Mouse (Mus musculus): Measurements from ENCODE around the gene Grik3. TPM values are rescaled to one million over a fixed set of nuclear protein-coding genes. Genes with fewer than 3 reads are reported as not detected.

Gene Grik3
- total and polyA plus RNA-seq, 2 experiments from 2014 or later: 0.07 to 0.11 TPM

DNA sequence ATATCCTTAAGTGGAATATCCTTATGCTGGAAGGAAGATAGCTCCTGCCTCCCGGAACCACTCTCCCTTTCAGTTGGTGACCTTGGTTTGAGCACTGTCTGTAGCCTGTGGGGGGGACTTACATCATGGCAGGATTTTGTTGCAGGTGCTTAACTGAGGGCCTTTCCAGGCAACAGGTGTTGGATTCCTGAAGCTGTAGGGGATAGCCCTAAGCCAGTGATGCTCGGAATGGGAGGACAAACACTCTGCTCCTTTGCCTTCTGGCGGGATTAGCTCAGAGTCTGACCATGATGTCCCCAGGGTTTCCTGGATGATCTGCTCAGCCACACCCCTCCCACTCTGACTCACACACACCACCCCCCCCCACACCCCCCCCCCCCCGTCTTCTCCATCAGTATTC lies 45.5 kb downstream of the Grik3 start:
- H3K36me3 ChIP-seq (replicated peaks; ENCODE audit: control insufficient read depth, insufficient read depth, low read length): no peaks in the 10 kb centered on the region
- DNase-seq (ENCODE audit: low spot score): no peak
- no peak overlapping the region for H3K27ac ChIP-seq (ENCODE audit: low read depth)
- TF ChIP-seq CTCF (IDR thresholded peaks at IDR 0.05; ENCODE audit: low read depth): no peak
- no peak for TF ChIP-seq EP300 (IDR thresholded peaks at IDR 0.05; ENCODE audit: low read depth)
- no peak overlapping the region for H3K4me2 ChIP-seq (ENCODE audit: low read depth, low read length)
- H3K4me1 ChIP-seq (ENCODE audit: control insufficient read depth, insufficient read depth): no peaks in the 10 kb centered on the region
- no peak overlapping the region for H3K4me3 ChIP-seq (ENCODE audit: low read depth, low read length)
- H3K27me3 ChIP-seq (ENCODE audit: control insufficient read depth, insufficient read depth, low read length): peaks cover 19% of the 10 kb centered on the region; the same call in 1 of the 2 replicates
- 25% methylated on average over 4 of the region's 4 CpGs for WGBS
- no peak overlapping the region for H3K9ac ChIP-seq (replicated peaks; ENCODE audit: low read depth, low read length)
- H3K9me3 ChIP-seq (replicated peaks; ENCODE audit: control insufficient read depth, low read length): no peaks in the 10 kb centered on the region
- no peak for ATAC-seq (ENCODE audit: insufficient read depth, low read depth)

DNA sequence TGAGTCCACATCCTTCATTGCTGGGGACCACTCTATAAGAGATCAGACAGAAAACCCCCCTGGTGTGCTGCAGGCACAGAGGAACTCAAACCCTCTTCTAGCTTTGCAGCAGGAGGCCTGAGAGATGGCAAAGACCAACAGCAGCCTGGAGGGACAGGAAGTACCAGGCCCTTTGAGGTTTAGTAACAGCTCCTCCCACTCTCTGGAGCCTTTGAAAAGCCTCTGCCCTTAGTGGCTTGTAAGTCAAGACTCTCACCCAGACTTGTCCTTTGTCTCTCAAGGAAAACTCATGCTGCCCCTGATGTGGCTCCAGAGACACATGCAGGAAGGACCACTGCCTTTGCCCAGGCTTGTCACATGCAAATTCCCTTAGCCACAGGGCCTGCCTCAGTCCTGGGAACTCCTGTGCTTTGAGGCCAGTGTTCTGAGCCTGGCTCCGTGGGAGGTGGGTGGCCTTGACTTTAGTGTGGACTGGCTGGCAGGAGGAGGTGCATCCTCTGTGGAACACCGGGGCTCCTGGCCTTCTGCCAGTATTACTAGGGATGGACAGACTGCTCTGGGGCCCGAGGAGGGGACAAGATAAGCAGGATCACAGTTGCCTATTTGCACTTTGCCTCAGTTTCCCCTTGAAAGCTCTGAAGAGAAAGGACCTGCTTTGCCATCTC lies 47.9 kb downstream of the Grik3 start:
- DNase-seq (ENCODE audit: low spot score): no peak
- no peaks in the 10 kb centered on the region for H3K36me3 ChIP-seq (replicated peaks; ENCODE audit: control insufficient read depth, insufficient read depth, low read length)
- H3K27me3 ChIP-seq (ENCODE audit: control insufficient read depth, insufficient read depth, low read length): peaks cover 19% of the 10 kb centered on the region; the same call in 1 of the 2 replicates
- no peak for ATAC-seq (ENCODE audit: insufficient read depth, low read depth)
- no peak overlapping the region for H3K9ac ChIP-seq (replicated peaks; ENCODE audit: low read depth, low read length)
- 16% methylated on average over 3 of the region's 3 CpGs for WGBS
- no peak overlapping the region for H3K4me2 ChIP-seq (ENCODE audit: low read depth, low read length)
- H3K4me1 ChIP-seq (ENCODE audit: control insufficient read depth, insufficient read depth): no peaks in the 10 kb centered on the region
- H3K9me3 ChIP-seq (replicated peaks; ENCODE audit: control insufficient read depth, low read length): no peaks in the 10 kb centered on the region
- no peak overlapping the region for H3K27ac ChIP-seq (ENCODE audit: low read depth)
- no peak overlapping the region for H3K4me3 ChIP-seq (ENCODE audit: low read depth, low read length)
- TF ChIP-seq CTCF (IDR thresholded peaks at IDR 0.05; ENCODE audit: low read depth) (no peak), EP300 (IDR thresholded peaks at IDR 0.05; ENCODE audit: low read depth) (no peak)

DNA sequence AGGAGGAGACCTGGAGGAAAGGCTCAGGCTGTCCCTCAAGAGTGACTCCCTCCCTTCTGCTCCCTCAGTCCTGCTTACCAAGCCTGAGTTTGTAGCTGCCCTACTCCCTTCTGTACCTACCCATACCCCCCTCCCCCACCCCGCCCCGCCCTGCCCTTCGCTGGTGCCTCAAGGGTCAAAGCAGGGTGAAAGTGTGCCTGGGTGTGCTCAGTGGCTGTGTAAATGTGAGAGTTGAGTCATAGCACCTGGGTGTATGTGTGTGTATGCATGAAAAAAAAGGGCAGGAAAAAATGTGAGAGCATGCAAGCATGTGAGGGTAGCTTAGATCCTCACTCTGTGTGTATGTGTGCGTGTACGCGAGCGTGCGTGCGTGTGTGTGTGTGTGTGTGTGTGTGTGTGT lies 49.1 kb downstream of the Grik3 start:
- Histone ChIP-seq H3K4me3 (ENCODE audit: low read depth, low read length) (no peak overlapping the region), H3K4me2 (ENCODE audit: low read depth, low read length) (no peak overlapping the region), H3K27ac (ENCODE audit: low read depth) (no peak overlapping the region), H3K9me3 (replicated peaks; ENCODE audit: control insufficient read depth, low read length) (no peaks in the 10 kb centered on the region), H3K9ac (replicated peaks; ENCODE audit: low read depth, low read length) (no peak overlapping the region), H3K4me1 (ENCODE audit: control insufficient read depth, insufficient read depth) (no peaks in the 10 kb centered on the region), H3K36me3 (replicated peaks; ENCODE audit: control insufficient read depth, insufficient read depth, low read length) (no peaks in the 10 kb centered on the region), H3K27me3 (ENCODE audit: control insufficient read depth, insufficient read depth, low read length) (peaks cover 12% of the 10 kb centered on the region; the same call in 1 of the 2 replicates)
- DNase-seq (ENCODE audit: low spot score): no peak
- ATAC-seq (ENCODE audit: insufficient read depth, low read depth): no peak
- TF ChIP-seq CTCF (IDR thresholded peaks at IDR 0.05; ENCODE audit: low read depth) (no peak), EP300 (IDR thresholded peaks at IDR 0.05; ENCODE audit: low read depth) (no peak)
- 87% methylated on average over 9 of the region's 9 CpGs for WGBS

DNA sequence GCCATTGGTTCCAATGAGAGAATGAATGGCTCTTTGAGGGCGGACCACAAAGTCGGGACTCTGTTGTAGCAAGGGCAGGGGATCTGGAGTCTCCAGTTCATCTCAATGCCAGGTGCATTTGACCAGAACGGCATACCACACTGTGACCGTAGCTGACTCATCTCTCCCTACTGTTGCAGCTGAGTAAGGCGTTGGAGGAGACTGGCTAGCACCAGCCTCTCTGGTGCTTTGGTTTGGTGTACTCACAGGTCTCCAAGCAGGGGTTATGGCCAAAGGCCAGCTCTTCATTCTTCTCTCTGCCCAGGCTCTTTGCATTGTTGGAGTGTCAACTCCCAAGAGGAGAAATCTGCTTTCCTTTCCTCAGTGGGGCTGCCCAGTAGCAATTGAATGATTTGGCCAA lies 52.7 kb downstream of the Grik3 start:
- H3K27ac ChIP-seq (ENCODE audit: low read depth): no peak overlapping the region
- 80% methylated on average over 5 of the region's 5 CpGs for WGBS
- no peak for DNase-seq (ENCODE audit: low spot score)
- no peaks in the 10 kb centered on the region for H3K36me3 ChIP-seq (replicated peaks; ENCODE audit: control insufficient read depth, insufficient read depth, low read length)
- H3K27me3 ChIP-seq (ENCODE audit: control insufficient read depth, insufficient read depth, low read length): no peaks in the 10 kb centered on the region
- H3K4me3 ChIP-seq (ENCODE audit: low read depth, low read length): no peak overlapping the region
- H3K9me3 ChIP-seq (replicated peaks; ENCODE audit: control insufficient read depth, low read length): no peaks in the 10 kb centered on the region
- no peak for ATAC-seq (ENCODE audit: insufficient read depth, low read depth)
- no peak overlapping the region for H3K9ac ChIP-seq (replicated peaks; ENCODE audit: low read depth, low read length)
- TF ChIP-seq CTCF (IDR thresholded peaks at IDR 0.05; ENCODE audit: low read depth): no peak
- no peak for TF ChIP-seq EP300 (IDR thresholded peaks at IDR 0.05; ENCODE audit: low read depth)
- no peak overlapping the region for H3K4me2 ChIP-seq (ENCODE audit: low read depth, low read length)
- no peaks in the 10 kb centered on the region for H3K4me1 ChIP-seq (ENCODE audit: control insufficient read depth, insufficient read depth)

DNA sequence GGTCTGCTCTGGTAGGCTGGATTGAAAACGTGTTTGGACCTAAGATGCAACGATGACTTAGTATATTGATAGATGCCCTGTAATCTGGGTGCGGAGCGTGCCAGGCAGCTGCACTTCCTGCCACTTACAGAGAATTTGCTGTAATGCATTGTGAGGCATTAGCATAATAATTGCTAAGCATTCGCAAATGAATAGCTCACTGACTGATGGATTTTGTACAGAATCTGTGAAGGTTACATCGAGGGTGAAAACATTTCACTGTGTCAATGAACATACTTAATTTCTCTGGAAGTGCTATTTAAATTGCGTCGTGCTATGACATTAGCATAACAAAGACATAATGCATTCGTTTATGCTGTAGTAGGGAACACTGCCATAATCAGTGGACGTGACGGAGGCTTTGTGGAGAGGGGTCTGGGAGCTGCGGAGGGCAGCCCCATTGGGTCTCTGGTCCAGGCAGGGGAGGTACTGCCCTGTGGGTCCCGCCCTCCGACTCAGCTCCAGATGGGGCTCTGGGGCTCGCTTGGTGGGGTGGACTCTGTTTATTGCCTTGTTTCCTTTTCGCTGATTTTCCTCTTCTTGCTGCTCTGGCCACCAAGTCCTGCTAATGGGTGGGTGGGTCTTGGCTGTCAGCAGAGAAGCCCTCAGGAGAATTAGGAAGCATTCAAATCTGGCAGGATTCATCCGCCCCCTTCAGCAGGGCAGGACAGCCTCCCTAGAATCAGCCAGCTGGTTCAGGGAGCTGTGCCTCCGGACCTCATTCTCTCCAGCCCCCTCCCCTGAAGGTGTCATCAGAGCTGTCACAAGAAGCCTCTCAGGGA lies 54.7 kb downstream of the Grik3 start:
- no peaks in the 10 kb centered on the region for H3K4me1 ChIP-seq (ENCODE audit: control insufficient read depth, insufficient read depth)
- 35% methylated on average over 18 of the region's 18 CpGs for WGBS
- no peak overlapping the region for H3K4me2 ChIP-seq (ENCODE audit: low read depth, low read length)
- H3K4me3 ChIP-seq (ENCODE audit: low read depth, low read length): no peak overlapping the region
- ATAC-seq (ENCODE audit: insufficient read depth, low read depth) (no peak), DNase-seq (ENCODE audit: low spot score) (no peak)
- no peak for TF ChIP-seq EP300 (IDR thresholded peaks at IDR 0.05; ENCODE audit: low read depth)
- H3K27ac ChIP-seq (ENCODE audit: low read depth): no peak overlapping the region
- no peaks in the 10 kb centered on the region for H3K9me3 ChIP-seq (replicated peaks; ENCODE audit: control insufficient read depth, low read length)
- H3K27me3 ChIP-seq (ENCODE audit: control insufficient read depth, insufficient read depth, low read length): no peaks in the 10 kb centered on the region
- H3K36me3 ChIP-seq (replicated peaks; ENCODE audit: control insufficient read depth, insufficient read depth, low read length): no peaks in the 10 kb centered on the region
- no peak overlapping the region for H3K9ac ChIP-seq (replicated peaks; ENCODE audit: low read depth, low read length)
